Mouse (Mus musculus): ENCODE measurements at regions not wholly inside any gene's neighbourhood (a gene's known extent, or its start where the extent isn't known, plus 50 kb on each side); places are given as distances from the start of the nearest gene placed in this dataset.

DNA sequence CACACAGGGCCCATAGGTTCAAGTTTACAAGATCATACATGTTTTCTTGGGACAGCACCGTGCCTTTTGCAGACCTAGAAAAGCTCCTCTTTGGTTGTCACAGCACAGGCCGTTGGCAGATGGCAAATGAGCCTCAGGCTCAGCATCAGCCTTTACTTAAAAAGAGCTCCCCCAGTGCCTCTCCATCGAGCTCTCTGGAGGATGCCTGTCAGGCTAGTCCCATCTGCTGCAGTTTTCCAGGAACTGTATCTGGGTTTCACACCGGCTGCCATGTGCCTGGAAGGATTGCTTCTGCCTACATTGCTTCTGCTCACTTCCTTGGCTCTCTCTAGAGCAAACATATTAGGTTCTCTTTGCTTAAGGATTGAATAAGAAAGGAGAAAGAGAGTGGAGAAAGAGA lies 695.1 kb upstream of the Kirrel3 start:
- no peak for DNase-seq (ENCODE audit: low spot score)

DNA sequence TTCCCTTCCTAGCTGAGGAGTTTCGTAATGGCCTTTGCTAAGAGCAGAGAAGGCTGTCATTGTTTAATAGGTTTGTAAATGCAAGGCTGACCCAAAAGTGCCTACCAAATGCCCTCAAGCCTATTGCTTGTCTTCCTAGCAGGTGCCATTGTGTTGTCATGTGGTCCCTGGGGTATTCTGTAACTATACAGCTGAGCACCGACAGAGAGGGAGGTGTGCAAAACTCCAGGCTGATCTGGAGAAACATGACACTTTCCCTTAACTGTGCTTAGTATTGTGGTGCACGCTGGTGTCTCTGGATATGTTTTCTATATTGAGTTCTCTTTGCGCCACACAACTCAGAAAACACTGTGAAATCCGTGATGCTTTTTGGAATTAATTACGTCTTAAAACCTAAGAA lies 685.4 kb upstream of the Kirrel3 start:
- no peak for DNase-seq (ENCODE audit: low spot score)

DNA sequence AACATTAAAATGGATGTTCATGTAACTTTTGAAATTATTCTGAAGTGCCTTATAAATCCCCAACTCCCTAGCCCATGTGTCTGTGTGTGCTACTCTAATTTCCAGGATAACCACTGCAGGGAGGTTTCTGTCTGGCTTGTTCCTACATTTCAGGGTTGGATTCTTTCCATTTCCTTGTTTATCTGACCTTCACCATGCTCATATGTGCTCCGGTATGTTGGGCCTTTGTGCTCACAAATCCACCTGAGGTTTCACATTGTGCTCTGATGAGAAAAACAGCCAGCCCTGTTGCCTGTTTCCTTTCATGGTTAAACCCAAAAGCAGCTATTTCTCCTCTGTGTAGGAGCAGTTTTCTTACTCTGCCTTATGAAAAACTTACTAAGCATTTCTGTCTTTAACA lies 684.9 kb upstream of the Kirrel3 start:
- DNase-seq (ENCODE audit: low spot score), result no peak

DNA sequence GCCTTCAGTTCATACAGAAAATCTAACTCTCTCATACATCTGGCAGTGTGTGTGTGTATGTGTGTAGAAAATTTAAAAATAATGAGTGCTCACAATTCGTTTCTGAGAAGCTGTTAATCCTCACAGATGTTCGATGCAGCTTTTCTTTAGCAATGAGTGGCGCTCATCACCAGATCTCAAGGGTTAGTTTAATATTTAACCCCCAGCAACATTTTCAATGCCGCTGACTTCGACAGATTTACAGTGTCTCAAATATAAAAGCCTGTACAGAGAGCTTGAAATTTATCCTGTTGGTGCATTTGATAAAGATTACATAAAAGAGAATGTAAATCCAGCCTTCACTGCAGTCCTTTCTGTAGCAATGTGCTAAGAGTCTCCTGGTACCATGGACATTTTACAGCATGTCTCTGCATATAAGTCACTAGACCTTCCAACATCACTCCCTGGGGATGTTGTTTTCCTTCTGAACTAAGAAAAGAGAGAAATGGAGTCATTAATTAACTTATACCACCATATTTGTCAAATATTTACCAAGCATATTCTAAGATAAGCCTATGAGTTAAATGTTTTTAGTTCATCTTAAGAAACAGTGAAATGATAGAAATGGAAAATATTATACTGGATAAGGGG lies 670.8 kb upstream of the Kirrel3 start:
- DNase-seq (ENCODE audit: low spot score), result no peak

DNA sequence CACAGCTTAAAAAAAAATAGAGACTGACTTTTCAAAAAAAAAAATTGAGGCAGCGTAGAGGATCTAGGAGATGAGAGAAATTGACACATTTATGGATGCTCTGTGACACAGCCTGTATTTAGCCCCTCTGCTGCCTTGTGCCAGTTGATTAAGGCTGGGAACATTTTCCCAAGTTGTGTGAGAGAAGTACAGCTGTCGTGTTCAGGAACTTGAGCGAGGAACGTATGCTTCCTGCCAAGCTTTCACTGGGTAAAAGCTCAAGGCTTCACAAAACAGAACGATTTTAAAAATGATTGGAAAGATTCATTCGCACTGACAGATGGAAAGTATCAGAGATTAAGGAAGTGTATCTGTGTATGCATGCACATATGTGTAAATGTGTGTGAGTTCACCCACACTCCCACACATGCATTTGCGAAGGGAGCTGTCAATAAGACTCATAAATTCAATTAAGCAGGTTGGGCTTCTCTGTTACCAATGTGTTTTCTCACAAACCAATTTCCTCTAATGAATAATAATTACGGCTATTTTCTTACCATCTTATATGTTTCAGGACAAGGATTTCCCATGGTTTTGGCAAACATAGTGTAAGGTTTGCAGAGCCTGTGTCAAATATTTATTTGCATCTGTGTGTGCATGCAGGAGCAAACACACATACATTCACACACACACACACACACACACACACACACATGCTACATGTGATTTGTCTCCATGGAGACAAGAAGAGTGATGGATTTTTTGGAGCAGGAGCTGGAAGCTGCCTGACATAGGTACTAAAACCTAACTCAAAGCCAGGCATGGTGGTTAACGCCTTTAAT lies 662.9 kb upstream of the Kirrel3 start:
- no peak for DNase-seq (ENCODE audit: low spot score)

DNA sequence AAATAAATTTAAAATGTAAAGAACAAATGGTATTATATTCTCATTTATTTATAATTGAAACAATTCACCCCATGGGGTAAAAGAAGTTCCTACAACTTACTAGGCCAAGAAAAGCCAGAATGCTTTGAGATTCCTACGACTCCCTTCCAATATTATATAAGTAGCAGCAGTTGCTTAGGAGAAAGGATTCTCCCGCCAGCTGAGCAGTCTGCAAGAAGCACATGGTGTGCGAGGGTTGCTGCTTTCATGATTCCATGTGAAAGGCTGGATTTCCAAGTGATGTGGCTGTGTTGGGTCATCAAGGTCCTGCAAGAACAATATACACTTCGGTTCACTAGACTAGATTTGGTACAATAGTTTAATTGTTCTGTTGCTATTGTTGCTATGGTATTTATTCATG lies 659.6 kb upstream of the Kirrel3 start:
- no peak for DNase-seq (ENCODE audit: low spot score)

DNA sequence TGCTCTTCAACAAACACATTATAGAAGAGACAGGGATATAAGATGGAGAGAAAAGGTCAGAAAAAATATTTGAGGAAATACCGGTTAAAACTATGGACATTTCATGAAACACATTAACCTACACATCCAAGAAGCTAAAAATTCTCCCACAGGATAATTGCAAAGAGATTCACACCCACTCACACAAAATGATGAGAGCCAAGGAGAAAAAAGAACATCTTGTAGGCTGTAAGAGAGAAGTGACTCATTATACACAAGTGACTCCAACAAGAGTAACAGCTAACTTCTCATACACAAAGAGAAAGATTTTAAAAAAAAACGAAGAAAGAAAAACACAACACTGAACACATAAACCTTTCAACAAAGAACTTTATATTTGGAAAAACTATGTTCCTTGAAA lies 658.3 kb upstream of the Kirrel3 start:
- no peak for DNase-seq (ENCODE audit: low spot score)

DNA sequence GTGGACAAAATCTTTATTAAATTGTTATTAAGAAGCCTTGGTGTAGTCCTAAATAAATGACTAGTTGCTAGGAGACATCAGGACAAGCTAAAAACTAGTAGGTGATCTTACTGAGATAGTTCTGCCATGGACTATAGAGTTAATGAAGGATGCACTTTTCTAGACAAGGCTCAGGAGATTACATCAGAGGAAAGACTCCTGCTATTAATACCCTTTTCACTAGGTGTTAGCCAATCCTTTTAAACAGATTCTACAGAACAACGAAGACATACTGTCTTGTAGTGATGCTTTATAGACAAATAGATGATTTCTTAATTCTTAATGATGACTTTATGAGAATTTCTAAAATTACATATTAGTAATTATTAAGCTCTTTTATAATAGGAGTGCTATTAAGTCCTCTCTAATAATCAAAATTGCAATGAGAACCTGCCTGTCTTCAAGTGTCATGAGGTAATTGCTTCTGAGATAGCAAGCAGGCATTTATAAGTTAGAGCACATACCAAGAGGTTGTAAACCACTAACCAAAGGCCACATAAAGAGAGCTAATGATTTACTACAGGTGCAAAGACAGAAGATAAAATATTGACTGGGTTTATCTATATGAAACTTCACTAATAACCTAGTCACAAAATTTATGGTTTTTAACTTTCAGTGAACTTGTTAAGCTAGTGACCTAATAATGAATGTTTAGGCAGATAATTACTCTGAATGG lies 647.9 kb upstream of the Kirrel3 start:
- DNase-seq (ENCODE audit: low spot score), result no peak

DNA sequence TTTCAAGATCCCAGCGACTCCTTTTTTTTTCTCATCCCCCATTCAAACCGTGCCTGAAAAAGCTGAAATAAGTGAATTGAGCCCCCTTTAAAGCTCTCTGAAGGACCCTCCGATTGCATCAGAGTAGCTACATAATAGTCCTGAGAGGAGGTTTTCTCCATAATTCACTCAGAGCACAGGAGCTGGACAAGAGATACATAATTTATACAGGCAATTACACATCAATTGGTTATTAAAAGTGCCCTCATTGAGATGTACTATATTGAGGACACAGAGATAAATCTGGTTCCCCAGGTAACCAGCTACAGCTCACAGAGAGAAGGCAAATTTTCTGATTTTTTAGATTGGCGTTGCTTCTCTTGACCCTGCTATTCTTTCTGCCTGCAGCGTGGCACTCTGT lies 636.1 kb upstream of the Kirrel3 start:
- no peak for DNase-seq (ENCODE audit: low spot score)

DNA sequence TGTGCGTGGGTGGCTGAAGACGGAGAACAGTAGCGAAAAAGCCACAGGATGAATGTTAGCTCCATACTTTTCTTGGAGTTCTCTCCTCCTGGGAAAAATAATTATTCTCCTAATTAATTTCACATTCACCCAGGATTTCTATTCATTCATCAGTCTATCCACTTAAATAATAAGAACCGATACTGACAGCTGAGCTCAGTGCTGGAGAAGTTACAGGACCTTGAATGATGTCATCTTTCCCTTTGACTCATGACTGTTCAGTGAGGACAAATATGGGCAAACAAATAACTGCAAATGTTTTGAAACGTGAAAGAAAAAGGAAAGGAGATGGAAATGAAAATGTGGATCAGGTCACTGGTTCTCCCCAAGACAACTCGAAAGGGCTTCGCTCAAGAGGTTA lies 635.7 kb upstream of the Kirrel3 start:
- DNase-seq (ENCODE audit: low spot score), result no peak

DNA sequence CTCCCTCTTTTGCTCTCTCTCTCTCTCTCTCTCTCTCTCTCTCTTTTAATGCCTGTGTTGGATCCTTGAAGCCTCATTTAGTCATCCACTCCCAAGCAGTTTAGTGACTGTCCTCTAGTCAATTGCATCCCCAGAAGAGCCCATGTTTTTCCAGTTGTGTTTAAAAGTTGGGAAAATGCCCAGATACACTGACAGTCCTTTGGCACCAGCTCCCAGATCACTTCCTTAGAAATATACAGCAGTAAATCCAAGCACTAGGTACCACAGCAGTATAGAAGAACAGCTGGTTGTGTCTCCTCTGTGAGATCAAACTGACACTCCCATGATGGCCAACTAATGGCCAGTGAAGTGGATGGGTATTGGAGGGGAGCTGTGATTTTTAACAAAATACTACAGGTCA lies 634.7 kb upstream of the Kirrel3 start:
- DNase-seq (ENCODE audit: low spot score), result no peak

DNA sequence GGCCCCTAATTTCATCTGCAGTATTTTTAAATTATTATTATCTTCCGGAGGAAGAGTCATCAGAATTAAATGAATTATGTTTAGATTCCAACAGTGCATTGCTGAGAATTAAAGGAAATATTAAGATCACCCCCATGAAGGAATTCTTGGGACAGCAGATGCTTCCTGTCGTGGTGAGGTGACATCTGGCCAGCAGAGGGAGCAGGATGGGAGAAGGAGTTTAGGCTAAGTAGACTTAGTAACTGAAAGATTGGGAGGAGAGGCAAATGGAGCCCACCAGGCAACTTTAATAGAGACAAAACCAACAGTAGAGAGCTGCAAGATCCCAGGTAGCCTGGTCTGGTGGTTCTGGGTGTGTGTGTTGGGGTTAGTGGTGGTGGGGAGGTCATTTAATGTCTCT lies 629.5 kb upstream of the Kirrel3 start:
- DNase-seq (ENCODE audit: low spot score), result no peak

DNA sequence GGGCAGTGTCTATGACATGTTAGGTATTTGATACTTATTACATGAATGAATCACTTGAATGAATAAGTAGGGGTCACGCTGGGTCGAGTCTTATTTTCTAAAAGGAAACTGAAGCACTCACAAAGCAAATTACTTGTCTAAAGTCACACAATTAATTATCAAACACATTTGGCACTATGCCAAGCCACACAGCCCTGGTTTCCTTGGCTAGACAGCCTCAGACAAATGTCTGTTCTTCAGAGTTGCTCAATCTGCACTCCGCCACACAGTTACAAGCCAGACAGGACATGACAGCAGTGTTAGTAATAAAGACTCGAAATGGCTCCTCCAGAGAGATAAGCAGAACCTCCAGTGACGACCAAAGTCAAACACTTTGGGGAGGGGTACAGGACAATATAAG lies 627.2 kb upstream of the Kirrel3 start:
- DNase-seq (ENCODE audit: low spot score), result no peak

DNA sequence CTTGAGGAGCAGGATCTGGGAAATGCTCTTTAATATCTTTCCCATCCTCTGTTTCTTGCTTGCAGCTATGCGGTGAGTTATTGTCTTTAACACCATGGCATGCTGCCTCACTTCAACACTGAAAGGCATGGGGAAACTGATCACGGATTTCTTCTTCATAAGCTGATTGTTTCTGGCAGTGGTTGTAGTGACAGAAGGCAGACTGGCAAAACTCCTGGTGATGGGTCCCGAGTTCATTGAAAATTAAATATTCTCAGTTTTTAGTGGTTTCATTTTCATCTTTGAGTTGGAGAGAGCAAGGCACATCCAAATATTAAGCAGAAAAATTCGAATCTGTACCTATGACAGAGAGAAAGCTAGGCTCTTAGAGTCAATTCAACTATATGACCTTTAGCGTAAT lies 617.0 kb upstream of the Kirrel3 start:
- no peak for DNase-seq (ENCODE audit: low spot score)

DNA sequence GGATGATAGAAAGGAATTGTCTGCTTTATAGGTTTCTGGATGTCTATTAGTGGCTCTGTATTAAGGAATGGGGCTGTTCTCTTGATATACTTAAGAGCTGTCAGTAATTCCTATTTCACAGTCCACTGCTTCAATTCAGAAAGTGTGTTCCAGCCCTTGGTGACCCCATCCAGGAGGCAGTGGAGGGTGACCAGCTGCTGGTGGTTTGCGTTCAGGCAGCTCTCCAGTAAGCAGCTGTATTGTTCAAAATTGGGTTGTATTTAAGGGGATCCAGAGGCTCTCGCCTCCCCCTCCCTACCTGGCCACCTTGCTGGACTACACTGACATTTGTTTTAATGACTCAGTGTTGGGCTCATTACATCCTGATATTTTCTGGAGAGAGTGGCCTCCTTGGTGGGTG lies 598.4 kb upstream of the Kirrel3 start:
- DNase-seq (ENCODE audit: low spot score), result no peak

DNA sequence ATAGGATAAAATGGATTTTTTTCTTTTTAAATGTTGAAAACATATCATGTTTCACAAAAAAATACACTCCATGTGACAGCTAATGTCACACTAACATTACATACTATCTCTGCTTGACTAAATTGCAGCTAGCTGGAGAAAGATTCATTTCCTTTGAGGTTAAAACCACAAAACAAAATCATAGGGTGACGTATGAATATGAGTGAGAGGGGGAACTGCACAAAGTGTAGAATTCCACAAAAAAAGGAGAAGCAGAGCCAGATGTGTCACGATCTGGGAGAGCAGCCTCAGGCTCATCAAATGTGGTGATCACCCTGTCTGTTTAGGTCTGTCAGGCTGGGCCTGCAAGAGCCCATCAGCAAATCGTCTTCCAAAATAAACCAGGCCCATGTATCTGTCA lies 593.7 kb upstream of the Kirrel3 start:
- no peak for DNase-seq (ENCODE audit: low spot score)

DNA sequence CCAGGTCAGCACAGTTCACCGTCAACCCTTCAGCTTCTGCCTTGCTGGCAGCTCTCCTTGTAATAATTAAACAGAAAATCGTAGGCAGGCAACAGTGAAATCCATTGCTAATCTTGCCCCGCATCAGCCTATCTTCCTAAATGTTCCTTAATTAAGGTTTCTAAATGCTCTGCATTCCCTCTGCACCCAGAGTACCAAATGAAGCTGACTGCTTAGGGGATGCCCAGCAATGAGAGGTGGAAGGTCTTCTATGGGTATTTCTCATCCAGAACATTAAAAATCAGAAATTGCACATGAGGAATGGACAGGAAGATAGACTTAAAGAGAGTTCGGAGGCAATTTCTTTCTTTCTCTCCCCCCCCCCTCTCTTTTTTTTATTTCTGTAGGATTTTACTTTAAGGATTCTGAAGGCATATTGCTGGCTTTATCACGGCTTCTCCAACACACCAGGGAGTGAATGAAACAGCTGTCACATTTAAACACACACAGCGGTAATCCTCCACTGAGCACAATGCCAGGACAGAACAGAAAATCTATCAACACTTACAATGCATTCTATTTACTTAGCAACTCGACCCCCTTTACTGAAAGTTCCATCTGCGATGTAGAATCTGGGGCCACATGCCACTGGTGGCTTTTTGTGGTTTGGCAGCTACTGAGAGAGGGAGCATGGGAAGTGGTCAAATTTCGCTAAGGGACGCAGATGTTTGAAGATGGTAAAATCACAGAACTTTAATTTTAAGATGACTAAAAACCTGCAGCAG lies 584.2 kb upstream of the Kirrel3 start:
- DNase-seq (ENCODE audit: low spot score), result no peak

DNA sequence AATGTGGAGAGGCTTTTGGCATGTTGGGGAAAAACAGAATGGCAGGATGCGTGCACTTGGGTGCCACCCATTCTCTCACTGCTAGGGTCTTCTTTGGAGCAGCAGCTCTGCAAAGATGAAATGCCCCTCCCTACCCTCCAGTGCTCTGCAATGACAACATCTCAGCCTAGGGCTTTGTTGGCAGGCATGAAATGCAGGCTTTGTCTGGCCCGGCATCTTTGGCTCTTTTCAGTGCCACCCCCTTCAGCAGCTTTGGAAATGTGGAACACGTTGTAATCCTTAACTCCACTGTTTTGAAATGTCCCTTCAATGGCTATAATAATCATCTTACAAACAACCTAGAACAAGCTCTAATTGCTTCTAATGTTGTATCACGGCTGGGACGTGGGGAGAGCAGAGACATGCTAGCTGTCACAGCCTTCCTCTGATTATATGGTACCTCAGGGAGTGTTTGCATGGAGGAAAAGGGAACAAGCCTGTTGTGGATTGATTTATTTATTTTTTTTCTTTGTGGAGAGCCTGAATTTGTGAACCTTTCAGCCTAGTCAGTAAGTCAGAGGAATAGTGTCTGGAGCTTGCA lies 581.6 kb upstream of the Kirrel3 start:
- DNase-seq (ENCODE audit: low spot score), result no peak

DNA sequence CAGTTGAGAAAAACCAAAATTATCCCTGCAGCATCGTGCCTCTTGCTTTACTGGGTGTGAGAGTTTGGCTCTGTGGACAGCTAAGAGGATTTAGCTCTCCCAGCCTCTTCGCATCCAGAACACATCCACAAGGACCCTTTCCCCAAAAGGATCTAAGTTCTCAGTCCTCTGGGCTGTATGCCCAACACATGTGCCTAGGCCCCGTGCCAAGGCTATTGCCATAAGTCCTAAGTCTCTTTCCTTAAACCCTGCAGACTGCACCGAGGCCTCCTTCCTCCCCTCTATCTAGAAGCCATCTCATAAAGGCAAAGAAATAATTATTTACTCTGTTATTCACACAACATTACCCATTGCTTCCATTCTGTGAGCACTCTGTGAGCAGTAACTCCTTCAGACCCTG lies 570.8 kb upstream of the Kirrel3 start:
- DNase-seq (ENCODE audit: low spot score), result no peak

DNA sequence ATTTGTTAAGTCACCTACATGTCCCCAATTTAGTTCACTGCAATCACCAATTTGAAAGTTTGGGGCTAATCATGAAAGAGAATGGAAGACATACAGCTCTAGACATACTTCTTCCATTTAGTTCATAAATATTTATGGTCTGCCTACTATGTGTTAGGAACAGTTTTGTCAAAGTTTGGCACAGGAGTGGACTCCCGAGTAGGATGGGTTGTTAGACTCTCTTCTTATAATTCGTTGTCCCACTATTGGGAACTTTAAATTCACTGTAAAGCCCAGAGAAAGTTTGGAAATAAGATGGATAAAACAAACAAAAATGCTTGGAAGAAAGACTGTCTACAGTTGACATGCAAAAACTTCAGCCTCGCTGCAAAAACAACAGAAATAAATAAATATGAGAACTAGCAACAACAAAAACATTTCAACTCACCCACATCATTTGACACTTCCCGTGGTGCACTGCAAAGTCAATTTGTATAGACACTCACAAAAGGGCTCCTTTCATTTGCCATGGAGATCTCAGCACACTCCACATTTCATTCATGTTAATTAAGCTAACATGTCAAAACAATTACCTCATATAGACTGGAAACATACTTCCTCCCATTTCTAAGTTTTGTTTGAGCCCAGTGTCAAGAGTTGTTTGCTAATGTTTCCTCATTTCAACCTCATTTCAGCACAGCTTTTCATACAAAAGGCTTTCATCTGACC lies 570.2 kb upstream of the Kirrel3 start:
- DNase-seq (ENCODE audit: low spot score), result no peak

DNA sequence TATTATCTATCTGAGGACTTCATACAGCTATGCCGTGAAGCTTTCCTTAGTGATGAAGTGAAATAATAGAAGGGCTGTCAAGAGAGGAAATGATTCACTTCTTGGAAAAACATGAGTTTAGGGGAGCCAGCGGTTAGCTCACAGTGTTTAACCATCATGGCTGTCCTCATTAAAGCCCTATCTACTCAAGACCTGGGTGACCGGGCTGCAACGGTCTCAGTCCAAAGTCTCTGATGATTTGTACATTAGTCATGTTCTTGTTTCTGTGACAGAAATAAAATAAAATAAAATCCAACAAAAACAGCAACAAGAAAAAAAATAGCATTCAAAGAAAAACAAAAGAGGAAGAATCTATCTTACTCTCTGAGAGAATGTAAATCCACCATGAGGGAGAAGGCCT lies 555.4 kb upstream of the Kirrel3 start:
- DNase-seq (ENCODE audit: low spot score), result no peak

DNA sequence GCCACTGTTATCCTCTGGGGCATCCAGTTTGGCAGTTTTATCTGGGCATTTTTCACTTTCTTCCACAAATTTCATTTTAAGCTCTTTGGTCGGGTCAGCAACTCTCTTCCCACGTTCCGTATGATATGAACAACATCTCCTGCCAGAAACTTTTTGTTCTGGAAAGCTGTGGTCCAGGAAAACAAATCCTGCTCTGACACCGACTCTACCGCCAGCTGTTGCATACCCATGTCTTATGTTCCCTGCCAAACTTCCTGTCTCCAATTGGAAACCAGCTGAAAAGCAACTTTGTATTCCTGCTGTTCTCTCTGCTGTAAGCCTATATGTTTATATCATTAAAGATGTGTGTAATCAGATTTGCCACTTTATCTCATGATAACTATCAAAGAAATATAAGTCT lies 551.6 kb upstream of the Kirrel3 start:
- DNase-seq (ENCODE audit: low spot score), result peak; percentile 9
